Mouse (Mus musculus): ENCODE measurements at regions not wholly inside any gene's neighbourhood (a gene's known extent, or its start where the extent isn't known, plus 50 kb on each side); places are given as distances from the start of the nearest gene placed in this dataset.

DNA sequence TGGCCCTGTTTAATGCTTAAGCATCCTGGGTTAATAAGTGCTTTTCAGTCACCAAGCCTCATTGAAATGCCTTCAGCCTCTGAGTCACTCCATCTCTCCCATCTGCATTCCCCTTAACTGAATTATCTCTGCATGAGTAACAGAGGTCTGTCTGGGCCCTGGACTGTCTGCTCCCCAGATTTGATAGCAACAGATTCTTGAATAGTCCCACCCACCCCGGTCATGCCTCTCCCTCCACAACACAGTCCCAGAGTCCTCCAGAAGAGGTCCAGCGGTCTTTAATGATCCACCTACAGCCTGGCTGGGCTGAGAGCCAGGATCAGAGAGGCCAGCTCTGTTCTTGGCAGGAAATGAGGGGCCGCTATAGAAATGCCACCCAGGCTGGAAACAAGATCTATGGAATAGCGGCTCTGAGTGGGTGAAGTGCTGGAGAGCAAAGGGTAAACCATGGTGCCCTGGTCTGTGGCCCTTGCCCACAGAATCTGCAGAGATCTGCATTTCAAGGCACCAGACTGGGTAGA is 125.3 kb upstream of the Ncam1 start:
- WGBS = 31% methylated on average over 4 of the region's 4 CpGs
- Histone ChIP-seq H3K27ac (replicated peaks) (no peak overlapping the region), H3K9ac (no peak overlapping the region), H3K4me2 (no peak overlapping the region), H3K36me3 (no peaks in the 10 kb centered on the region), H3K4me1 (replicated peaks) (peaks cover 29% of the 10 kb centered on the region), H3K4me3 (no peak overlapping the region), H3K9me3 (no peaks in the 10 kb centered on the region), H3K27me3 (no peaks in the 10 kb centered on the region)
- peak; percentile 72 for ATAC-seq (ENCODE audit: low FRiP score, low read depth)

- H3K27ac ChIP-seq (replicated peaks) = no peak overlapping the region
- H3K9me3 ChIP-seq = no peaks in the 10 kb centered on the region
- H3K4me3 ChIP-seq = no peak overlapping the region
- H3K9ac ChIP-seq = no peak overlapping the region
- H3K27me3 ChIP-seq = no peaks in the 10 kb centered on the region
- no peak for ATAC-seq (ENCODE audit: low FRiP score, low read depth)
- H3K4me1 ChIP-seq (replicated peaks) = peaks cover 21% of the 10 kb centered on the region
- H3K36me3 ChIP-seq = no peaks in the 10 kb centered on the region
- WGBS = 24% methylated on average over 3 of the region's 3 CpGs
- no peak overlapping the region for H3K4me2 ChIP-seq
Measured at GRCm38 (mm10) chr9:49922770-49923169, 124.0 kb upstream of the Ncam1 start.

- H3K4me1 ChIP-seq (replicated peaks) = peaks cover 21% of the 10 kb centered on the region
- H3K27ac ChIP-seq (replicated peaks) = no peak overlapping the region
- no peak for ATAC-seq (ENCODE audit: low FRiP score, low read depth)
- H3K27me3 ChIP-seq = no peaks in the 10 kb centered on the region
- H3K9me3 ChIP-seq = no peaks in the 10 kb centered on the region
- no peak overlapping the region for H3K4me3 ChIP-seq
- 21% methylated on average over 2 of the region's 2 CpGs for WGBS
- no peak overlapping the region for H3K9ac ChIP-seq
- H3K36me3 ChIP-seq = no peaks in the 10 kb centered on the region
- H3K4me2 ChIP-seq = no peak overlapping the region
Measured at GRCm38 (mm10) chr9:49922162-49922561, 123.4 kb upstream of the Ncam1 start.

GRCm38 (mm10) chr9:49921306-49921705 is 122.6 kb upstream of the Ncam1 start:
- ATAC-seq (ENCODE audit: low FRiP score, low read depth) = no peak
- H3K27ac ChIP-seq (replicated peaks) = no peak overlapping the region
- H3K36me3 ChIP-seq = no peaks in the 10 kb centered on the region
- 77% methylated on average over 3 of the region's 3 CpGs for WGBS
- no peak overlapping the region for H3K4me3 ChIP-seq
- peaks cover 21% of the 10 kb centered on the region for H3K4me1 ChIP-seq (replicated peaks)
- H3K9ac ChIP-seq = no peak overlapping the region
- no peaks in the 10 kb centered on the region for H3K27me3 ChIP-seq
- no peak overlapping the region for H3K4me2 ChIP-seq
- no peaks in the 10 kb centered on the region for H3K9me3 ChIP-seq

DNA sequence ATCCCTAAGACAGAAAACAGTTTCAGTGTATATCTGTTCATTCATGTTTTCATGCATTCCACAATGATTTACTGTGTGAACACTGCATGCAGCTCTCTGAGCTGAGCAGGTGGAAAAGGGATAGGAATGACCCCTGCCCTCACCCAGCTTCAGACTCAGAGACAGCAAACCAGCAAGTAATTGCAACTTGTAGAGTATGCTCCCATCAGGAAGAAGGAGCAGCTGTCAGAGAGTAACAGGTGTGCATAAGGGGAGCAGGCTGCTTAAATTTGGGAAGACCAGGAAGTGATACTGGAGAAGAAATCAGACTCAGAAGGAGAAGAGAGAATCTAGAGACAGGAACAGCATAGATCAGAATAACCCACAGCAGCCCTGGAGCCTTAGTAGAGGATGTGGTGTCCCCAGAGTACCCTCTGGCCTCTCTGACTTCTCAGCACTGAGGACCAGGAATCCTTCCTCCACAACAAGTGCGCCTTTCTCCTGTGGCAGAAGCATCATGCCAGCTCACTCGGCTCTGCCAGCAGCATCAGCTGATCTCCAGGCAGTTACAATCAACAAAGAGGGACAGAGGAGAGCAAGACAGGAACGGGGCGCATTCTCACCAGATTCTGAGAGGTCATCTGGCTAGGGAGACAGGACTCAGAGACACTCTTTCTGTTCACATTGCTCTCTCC is 116.5 kb upstream of the Ncam1 start:
- Histone ChIP-seq H3K27me3 (no peaks in the 10 kb centered on the region), H3K9ac (no peak overlapping the region), H3K27ac (replicated peaks) (no peak overlapping the region), H3K4me2 (no peak overlapping the region), H3K4me3 (no peak overlapping the region), H3K4me1 (replicated peaks) (no peaks in the 10 kb centered on the region), H3K9me3 (no peaks in the 10 kb centered on the region), H3K36me3 (no peaks in the 10 kb centered on the region)
- WGBS = 76% methylated on average over 4 of the region's 4 CpGs
- ATAC-seq (ENCODE audit: low FRiP score, low read depth) = no peak

- ATAC-seq (ENCODE audit: low FRiP score, low read depth) = no peak
- H3K4me1 ChIP-seq (replicated peaks) = no peaks in the 10 kb centered on the region
- 91% methylated on average over 4 of the region's 4 CpGs for WGBS
- H3K27me3 ChIP-seq = no peaks in the 10 kb centered on the region
- H3K4me3 ChIP-seq = no peak overlapping the region
- no peaks in the 10 kb centered on the region for H3K9me3 ChIP-seq
- no peaks in the 10 kb centered on the region for H3K36me3 ChIP-seq
- H3K9ac ChIP-seq = no peak overlapping the region
- H3K4me2 ChIP-seq = no peak overlapping the region
- H3K27ac ChIP-seq (replicated peaks) = no peak overlapping the region
Measured at GRCm38 (mm10) chr9:49913677-49914076, 115.0 kb upstream of the Ncam1 start.

- 85% methylated on average over 1 of the region's 1 CpGs for WGBS
- no peak for ATAC-seq (ENCODE audit: low FRiP score, low read depth)
- no peak overlapping the region for H3K4me3 ChIP-seq
- no peak overlapping the region for H3K4me2 ChIP-seq
- H3K9me3 ChIP-seq = no peaks in the 10 kb centered on the region
- no peaks in the 10 kb centered on the region for H3K4me1 ChIP-seq (replicated peaks)
- H3K27me3 ChIP-seq = no peaks in the 10 kb centered on the region
- no peaks in the 10 kb centered on the region for H3K36me3 ChIP-seq
- H3K9ac ChIP-seq = no peak overlapping the region
- no peak overlapping the region for H3K27ac ChIP-seq (replicated peaks)
Measured at GRCm38 (mm10) chr9:49912306-49912705, 113.6 kb upstream of the Ncam1 start.

DNA sequence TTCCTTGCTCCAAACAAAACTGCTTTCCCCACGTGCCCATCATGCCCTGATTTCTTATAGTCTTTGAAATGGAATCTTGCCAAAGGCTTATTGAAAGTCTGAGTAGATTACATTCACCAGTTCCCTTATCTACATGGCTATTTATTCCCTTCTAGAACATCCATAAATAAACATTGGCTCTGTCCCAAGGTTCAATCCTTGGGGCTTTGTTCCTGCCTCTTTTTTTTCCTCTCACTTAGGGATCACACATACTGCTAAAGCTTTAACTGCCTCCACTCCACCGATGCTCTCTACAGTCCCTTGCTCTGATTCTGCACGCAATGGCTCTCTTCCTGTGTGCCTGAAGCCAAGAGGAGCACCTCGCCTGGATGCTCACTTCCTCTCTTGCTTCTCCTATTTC is 107.6 kb upstream of the Ncam1 start:
- no peaks in the 10 kb centered on the region for H3K4me1 ChIP-seq (replicated peaks)
- H3K36me3 ChIP-seq = no peaks in the 10 kb centered on the region
- H3K4me2 ChIP-seq = no peak overlapping the region
- no peaks in the 10 kb centered on the region for H3K27me3 ChIP-seq
- H3K9ac ChIP-seq = no peak overlapping the region
- no peak overlapping the region for H3K27ac ChIP-seq (replicated peaks)
- ATAC-seq (ENCODE audit: low FRiP score, low read depth) = no peak
- no peak overlapping the region for H3K4me3 ChIP-seq
- 52% methylated on average over 4 of the region's 4 CpGs for WGBS
- no peaks in the 10 kb centered on the region for H3K9me3 ChIP-seq

DNA sequence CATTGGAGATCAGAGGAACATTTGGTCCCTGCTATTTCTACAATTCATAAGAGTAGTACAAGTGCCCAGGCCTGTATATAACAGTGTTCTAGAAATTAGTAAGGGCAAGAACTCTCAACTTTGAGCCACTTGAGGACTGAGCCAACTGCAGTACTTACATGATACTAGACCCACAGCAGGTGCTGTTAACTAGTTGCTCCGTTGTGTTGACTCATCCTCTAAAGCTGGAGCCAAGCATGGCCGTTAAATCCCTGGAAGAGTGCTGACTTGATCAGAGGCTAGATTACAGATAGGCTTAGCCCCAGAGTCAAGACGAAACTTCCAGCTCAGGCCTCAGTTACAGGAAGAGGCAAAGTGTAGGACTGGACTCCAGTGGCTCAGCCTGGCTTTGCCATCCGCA is 107.0 kb upstream of the Ncam1 start:
- no peak overlapping the region for H3K27ac ChIP-seq (replicated peaks)
- no peaks in the 10 kb centered on the region for H3K27me3 ChIP-seq
- no peaks in the 10 kb centered on the region for H3K4me1 ChIP-seq (replicated peaks)
- ATAC-seq (ENCODE audit: low FRiP score, low read depth) = no peak
- WGBS = 88% methylated on average over 4 of the region's 4 CpGs
- no peaks in the 10 kb centered on the region for H3K9me3 ChIP-seq
- H3K4me3 ChIP-seq = no peak overlapping the region
- H3K36me3 ChIP-seq = no peaks in the 10 kb centered on the region
- no peak overlapping the region for H3K9ac ChIP-seq
- H3K4me2 ChIP-seq = no peak overlapping the region

DNA sequence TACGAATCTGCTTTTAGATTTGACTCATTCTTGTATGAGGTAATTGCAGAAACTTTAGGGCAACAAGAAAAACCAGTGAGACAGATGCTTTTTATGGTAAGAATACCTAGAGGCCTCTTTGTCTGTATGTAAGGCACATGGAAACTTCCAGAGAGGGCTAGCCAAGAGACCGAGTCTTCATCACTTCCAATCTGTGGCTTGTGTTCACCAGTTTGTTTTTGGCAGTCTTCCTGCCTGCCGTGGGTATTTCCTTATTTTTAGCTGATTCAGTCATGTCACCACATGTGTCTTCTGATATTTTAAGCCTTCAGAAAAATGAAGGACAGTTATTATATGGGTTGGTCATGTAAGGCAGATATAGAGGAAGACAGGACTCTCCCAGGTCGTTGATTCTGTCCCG is 100.2 kb upstream of the Ncam1 start:
- WGBS = 89% methylated on average over 5 of the region's 5 CpGs
- H3K36me3 ChIP-seq = no peaks in the 10 kb centered on the region
- no peak for ATAC-seq (ENCODE audit: low FRiP score, low read depth)

DNA sequence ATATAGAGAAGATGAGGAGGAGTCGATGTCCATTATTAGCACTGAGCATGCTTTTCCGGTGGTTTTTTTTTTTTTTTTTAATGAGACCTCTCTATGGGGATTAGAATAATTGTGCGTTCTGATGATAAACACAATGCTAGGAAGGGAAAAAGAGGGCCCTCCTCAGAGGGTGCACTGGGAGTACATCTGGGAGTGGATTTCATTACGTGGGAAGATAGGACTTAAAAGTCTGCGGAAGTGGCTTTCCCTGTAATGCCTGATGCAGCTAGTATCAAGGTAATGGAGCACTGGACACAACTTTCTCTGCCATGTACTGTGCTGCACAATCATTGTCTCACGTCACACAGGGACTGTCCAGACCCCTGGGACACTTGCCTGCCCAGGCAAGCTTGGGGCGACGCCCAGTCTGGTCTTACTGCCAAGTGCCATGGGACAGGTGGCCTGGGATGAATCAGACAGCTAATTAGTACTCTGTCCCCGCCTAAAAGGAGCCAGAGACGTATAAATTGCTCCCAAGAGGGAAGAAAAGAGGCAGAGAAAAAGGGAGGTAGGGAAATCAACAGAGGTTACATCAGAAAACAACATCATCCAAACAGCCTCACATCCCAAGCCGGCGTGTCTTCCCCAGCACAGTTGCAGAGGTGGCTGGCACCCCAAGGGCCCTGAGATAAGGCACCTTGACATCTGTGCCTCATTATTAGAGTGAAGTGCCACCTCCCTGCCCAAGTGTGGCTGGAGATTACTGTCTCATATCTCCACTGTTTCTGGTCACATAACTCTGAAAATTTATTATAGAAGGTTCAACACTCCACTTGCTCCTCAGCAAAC is 86.0 kb upstream of the Ncam1 start:
- WGBS = 58% methylated on average over 12 of the region's 12 CpGs
- ATAC-seq (ENCODE audit: low FRiP score, low read depth) = no peak
- Histone ChIP-seq H3K36me3 (no peaks in the 10 kb centered on the region), H3K4me1 (replicated peaks) (no peaks in the 10 kb centered on the region), H3K4me3 (no peak overlapping the region), H3K4me2 (no peak overlapping the region), H3K27ac (replicated peaks) (no peak overlapping the region), H3K9me3 (no peaks in the 10 kb centered on the region), H3K9ac (no peak overlapping the region), H3K27me3 (no peaks in the 10 kb centered on the region)

More for the DNA sequence above, 100.2 kb upstream of the Ncam1 start:
- Histone ChIP-seq H3K27me3 (no peaks in the 10 kb centered on the region), H3K9ac (no peak overlapping the region), H3K27ac (replicated peaks) (no peak overlapping the region), H3K9me3 (0 out of 2 replicates have a peak, but pooled peaks cover 2% of the 10 kb centered on the region), H3K4me3 (no peak overlapping the region), H3K4me2 (no peak overlapping the region), H3K4me1 (replicated peaks) (no peaks in the 10 kb centered on the region)

GRCm38 (mm10) chr9:49879361-49880128 is 80.8 kb upstream of the Ncam1 start:
- no peaks in the 10 kb centered on the region for H3K4me1 ChIP-seq (replicated peaks)
- H3K27me3 ChIP-seq = no peaks in the 10 kb centered on the region
- no peaks in the 10 kb centered on the region for H3K9me3 ChIP-seq
- H3K9ac ChIP-seq = no peak overlapping the region
- ATAC-seq (ENCODE audit: low FRiP score, low read depth) = no peak
- 4% methylated on average over 3 of the region's 3 CpGs for WGBS
- no peak overlapping the region for H3K4me3 ChIP-seq
- no peak overlapping the region for H3K27ac ChIP-seq (replicated peaks)
- no peaks in the 10 kb centered on the region for H3K36me3 ChIP-seq
- H3K4me2 ChIP-seq = no peak overlapping the region
